Mouse (Mus musculus) midbrain, embryonic 13.5 days (tissue): ENCODE data around the gene Magi1. TPM values are rescaled to one million over a fixed set of nuclear protein-coding genes. Genes with fewer than 3 reads are reported as not detected.
A peak's percentile ranks its signal among the peaks of the same experiment; 100 is the strongest.

Experiments used
- ATAC-seq: fragments of 200-750 bp; cut with Nextera tagmentation; 2 replicates; pipeline ENCODE4 v1.8.0; 2017; ENCODE audit warnings: mild to moderate bottlenecking, moderate TSS enrichment, moderate library complexity
- H3K27ac ChIP-seq: fragments of 300-500 bp; sonication (generic); 2 replicates; pipeline ENCODE4 v1.5.1; 2015; ENCODE audit warnings: inconsistent platforms, mild to moderate bottlenecking, moderate library complexity
- H3K27me3 ChIP-seq: fragments of 300-500 bp; sonication (generic); 2 replicates; pipeline ENCODE4 v1.6.1; 2015; ENCODE audit warnings: mild to moderate bottlenecking, inconsistent platforms
- H3K36me3 ChIP-seq: fragments of 300-500 bp; sonication (generic); 2 replicates; pipeline ENCODE4 v1.6.1; 2015; ENCODE audit warnings: mild to moderate bottlenecking, inconsistent platforms
- H3K4me1 ChIP-seq: fragments of 300-500 bp; sonication (generic); replicated peaks from 2 replicates; pipeline ENCODE4 v1.6.1; 2015; ENCODE audit warnings: inconsistent platforms
- H3K4me2 ChIP-seq: fragments of 300-500 bp; sonication (generic); replicated peaks from 2 replicates; pipeline ENCODE4 v1.6.1; 2015; ENCODE audit warnings: moderate library complexity, mild to moderate bottlenecking, inconsistent platforms
- H3K4me3 ChIP-seq: fragments of 300-500 bp; sonication (generic); replicated peaks from 2 replicates; pipeline ENCODE4 v1.5.1; 2015; ENCODE audit warnings: mild to moderate bottlenecking, inconsistent platforms
- H3K9ac ChIP-seq: fragments of 300-500 bp; sonication (generic); replicated peaks from 2 replicates; pipeline ENCODE4 v1.6.1; 2015; ENCODE audit warnings: mild to moderate bottlenecking, inconsistent platforms
- H3K9me3 ChIP-seq: fragments of 300-500 bp; sonication (generic); 2 replicates; pipeline ENCODE4 v1.6.1; 2016; ENCODE audit warnings: mild to moderate bottlenecking, inconsistent platforms
- WGBS: fragments of 180-500 bp; shearing (Covaris S2); methylation state at CpG from one replicate; pipeline ENCODE4 v1.1.7; 2015; 5-methylcytosine and 5-hydroxymethylcytosine counted together
- polyA plus RNA-seq: library from polyadenylated mRNA; unstranded; fragments of >200 nt; fragmentation: Nextera tagmentation; extraction: Ambion mirVana; gene quantifications from 2 replicates; pipeline ENCODE4 v1.2.1, GENCODE M21; 2015

The Magi1 gene
- polyA plus RNA-seq, 1 experiment from 2014 or later = 39.4 TPM

DNA sequence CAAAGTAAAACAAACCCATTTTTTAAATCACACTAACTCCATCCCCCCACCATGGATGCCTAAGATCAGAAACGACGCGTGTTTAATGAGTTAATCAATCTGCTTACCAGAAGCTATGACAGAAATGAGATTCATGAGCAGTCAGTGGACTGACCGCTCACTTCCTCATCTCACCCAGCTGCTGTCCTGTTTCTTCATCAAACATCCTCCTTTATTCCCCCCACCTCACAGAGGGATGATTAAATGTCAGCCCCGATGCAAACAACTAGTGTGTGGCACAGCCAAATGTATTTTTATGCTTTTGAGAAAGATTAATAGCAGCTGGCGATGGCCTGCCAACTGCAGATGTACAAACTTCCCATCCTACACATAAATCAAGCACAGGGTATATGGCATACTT is 540.6 kb downstream of the Magi1 start:
- Histone ChIP-seq H3K27ac (no peak overlapping the region), H3K4me2 (no peak overlapping the region), H3K27me3 (no peaks in the 10 kb centered on the region), H3K36me3 (peaks cover 43% of the 10 kb centered on the region), H3K9ac (no peak overlapping the region), H3K4me3 (no peak overlapping the region), H3K4me1 (0 out of 2 replicates have a peak, but pooled peaks cover 4% of the 10 kb centered on the region), H3K9me3 (no peaks in the 10 kb centered on the region)
- WGBS = 78% methylated on average over 6 of the region's 6 CpGs
- ATAC-seq = no peak

DNA sequence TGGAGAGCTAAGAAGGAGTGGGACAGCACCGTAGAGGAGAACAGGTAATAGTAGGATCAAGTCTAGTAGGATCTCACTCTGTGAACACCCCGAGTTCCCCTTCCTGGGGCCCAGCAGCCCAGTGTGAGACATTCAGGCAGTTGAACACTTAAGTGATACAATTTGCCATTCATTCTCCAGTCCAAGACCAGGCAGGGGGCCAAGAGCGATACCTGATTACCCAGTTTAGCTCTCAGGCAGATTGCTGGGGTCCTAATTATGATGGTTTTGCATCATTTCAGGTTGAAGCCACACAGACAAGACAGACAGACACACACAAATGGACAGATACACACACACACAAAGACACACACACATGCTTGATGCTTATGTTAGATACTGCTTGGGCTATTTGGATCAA is 543.9 kb downstream of the Magi1 start:
- no peak for ATAC-seq
- no peak overlapping the region for H3K27ac ChIP-seq

DNA sequence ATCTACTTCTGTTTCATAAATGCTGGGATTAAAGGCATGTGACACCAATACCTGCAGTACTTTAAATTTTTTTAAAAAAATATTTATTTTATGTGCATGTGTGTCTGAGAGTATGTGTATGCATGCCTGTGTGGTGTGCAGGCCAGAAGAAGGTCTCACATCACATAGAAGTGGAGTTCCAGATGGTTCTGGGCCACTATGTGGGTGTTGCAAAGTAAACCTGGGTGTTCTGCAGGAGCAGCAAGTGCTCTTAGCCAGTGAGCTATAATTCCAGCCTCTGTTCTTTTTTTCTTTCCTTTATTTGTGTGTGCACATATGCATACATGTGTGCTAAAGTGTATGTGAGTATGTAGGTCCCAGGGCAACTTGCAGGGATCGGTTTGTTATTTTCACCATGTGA is 546.6 kb downstream of the Magi1 start:
- Histone ChIP-seq H3K9ac (no peak overlapping the region), H3K4me2 (no peak overlapping the region), H3K27me3 (no peaks in the 10 kb centered on the region), H3K4me3 (no peak overlapping the region), H3K27ac (no peak overlapping the region), H3K9me3 (no peaks in the 10 kb centered on the region), H3K4me1 (0 out of 2 replicates have a peak, but pooled peaks cover 8% of the 10 kb centered on the region), H3K36me3 (peaks cover 12% of the 10 kb centered on the region)
- no peak for ATAC-seq
- 87% methylated on average over 1 of the region's 1 CpGs for WGBS

More for the DNA sequence above, 543.9 kb downstream of the Magi1 start:
- H3K9ac ChIP-seq = no peak overlapping the region
- H3K27me3 ChIP-seq = no peaks in the 10 kb centered on the region
- 91% methylated on average over 3 of the region's 3 CpGs for WGBS
- peaks cover 21% of the 10 kb centered on the region for H3K36me3 ChIP-seq
- no peaks in the 10 kb centered on the region for H3K9me3 ChIP-seq
- H3K4me2 ChIP-seq = no peak overlapping the region
- no peak overlapping the region for H3K4me3 ChIP-seq
- H3K4me1 ChIP-seq = 0 out of 2 replicates have a peak, but pooled peaks cover 11% of the 10 kb centered on the region

DNA sequence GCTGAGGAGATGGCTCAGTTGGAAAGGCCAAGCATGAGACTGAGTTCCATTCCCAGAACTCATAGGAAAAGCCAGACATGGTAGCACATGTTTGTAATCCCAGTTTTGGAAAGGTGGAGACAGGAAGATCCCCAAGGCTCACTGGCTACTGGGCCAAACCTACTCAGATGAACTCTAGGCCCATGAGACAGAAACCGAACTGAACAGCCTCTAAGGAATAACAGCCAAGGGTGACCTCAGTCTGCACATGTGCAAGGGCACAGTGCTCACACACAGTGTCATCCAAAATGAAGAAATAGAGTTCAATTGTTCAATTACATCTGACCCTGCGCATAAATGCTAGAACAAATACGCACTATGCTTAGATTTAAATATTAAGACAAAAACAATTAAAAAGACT is 547.6 kb downstream of the Magi1 start:
- Histone ChIP-seq H3K27me3 (no peaks in the 10 kb centered on the region), H3K9me3 (no peaks in the 10 kb centered on the region), H3K36me3 (peaks cover 16% of the 10 kb centered on the region), H3K27ac (no peak overlapping the region), H3K4me3 (no peak overlapping the region), H3K4me1 (0 out of 2 replicates have a peak, but pooled peaks cover 8% of the 10 kb centered on the region), H3K4me2 (no peak overlapping the region), H3K9ac (no peak overlapping the region)
- WGBS = 98% methylated on average over 3 of the region's 3 CpGs
- no peak for ATAC-seq

DNA sequence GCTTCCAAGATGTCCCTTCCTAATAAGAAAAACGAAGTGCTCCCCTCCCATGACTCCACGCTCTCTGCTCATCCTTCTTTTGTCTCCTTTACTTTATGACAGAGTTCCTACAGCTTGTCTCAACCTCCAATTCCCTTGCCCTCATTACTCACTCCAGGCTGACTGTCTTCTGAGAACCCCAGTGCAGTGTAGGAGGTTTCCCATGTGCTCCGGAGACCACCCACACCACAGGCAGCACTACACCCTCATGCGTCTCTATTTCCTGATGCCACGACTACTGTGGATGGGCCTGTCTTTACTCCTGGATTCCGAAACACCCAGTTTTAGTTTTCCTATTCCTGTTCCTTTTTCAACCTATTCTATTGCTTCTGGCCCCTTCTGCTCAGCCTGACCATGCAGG is 549.9 kb downstream of the Magi1 start:
- Histone ChIP-seq H3K36me3 (peaks cover 16% of the 10 kb centered on the region), H3K27ac (no peak overlapping the region), H3K9me3 (no peaks in the 10 kb centered on the region), H3K4me1 (peaks cover 13% of the 10 kb centered on the region; the same call in 1 of the 2 replicates), H3K27me3 (no peaks in the 10 kb centered on the region), H3K9ac (no peak overlapping the region), H3K4me2 (no peak overlapping the region), H3K4me3 (no peak overlapping the region)
- ATAC-seq = no peak
- 89% methylated on average over 6 of the region's 6 CpGs for WGBS

DNA sequence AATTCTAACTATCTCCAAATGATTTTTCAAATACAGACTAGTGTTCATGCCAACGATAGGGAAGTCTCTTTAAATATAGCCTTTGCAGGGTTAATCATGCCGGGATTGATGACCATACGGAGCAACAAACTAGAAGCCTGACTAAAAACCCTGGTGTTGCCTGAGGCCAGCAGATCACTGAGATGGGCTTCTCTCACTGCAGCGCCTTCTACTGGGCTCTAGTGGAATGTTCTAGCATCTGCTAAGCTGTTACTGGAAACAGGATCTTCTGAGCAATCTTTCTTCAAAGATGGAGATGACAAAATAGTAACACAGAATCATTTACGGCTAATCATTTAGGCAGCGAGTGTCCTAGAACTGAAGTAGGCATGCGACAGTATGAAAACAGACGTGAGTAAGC is 554.0 kb downstream of the Magi1 start:
- H3K4me3 ChIP-seq = no peak overlapping the region
- no peaks in the 10 kb centered on the region for H3K9me3 ChIP-seq
- H3K27me3 ChIP-seq = no peaks in the 10 kb centered on the region
- peaks cover 24% of the 10 kb centered on the region for H3K4me1 ChIP-seq
- no peak overlapping the region for H3K27ac ChIP-seq
- H3K4me2 ChIP-seq = no peak overlapping the region
- ATAC-seq = no peak
- H3K9ac ChIP-seq = no peak overlapping the region
- WGBS = 71% methylated on average over 8 of the region's 8 CpGs
- H3K36me3 ChIP-seq = 0 out of 2 replicates have a peak, but pooled peaks cover 4% of the 10 kb centered on the region

DNA sequence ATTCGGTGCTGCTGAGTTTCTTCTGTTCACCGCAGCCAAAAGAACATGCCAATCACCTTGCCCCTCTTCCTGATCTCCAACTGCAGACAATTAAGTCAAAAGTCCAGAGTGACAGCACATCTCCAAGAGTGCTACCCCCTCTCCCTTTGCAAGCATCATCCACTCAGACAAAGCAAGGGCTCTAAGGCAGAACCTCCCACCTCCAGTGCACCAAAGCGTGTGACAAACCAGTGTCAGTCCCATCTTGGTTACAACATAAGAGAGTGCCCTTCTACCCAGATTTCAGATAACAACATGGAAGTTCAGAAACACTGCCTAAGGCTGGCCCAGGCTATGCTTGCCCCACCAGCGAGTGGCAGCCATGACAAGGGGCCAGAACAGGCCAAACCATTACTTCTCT is 554.9 kb downstream of the Magi1 start:
- Histone ChIP-seq H3K27me3 (no peaks in the 10 kb centered on the region), H3K4me2 (no peak overlapping the region), H3K9me3 (no peaks in the 10 kb centered on the region), H3K9ac (no peak overlapping the region), H3K27ac (no peak overlapping the region), H3K4me3 (no peak overlapping the region), H3K4me1 (peaks cover 24% of the 10 kb centered on the region), H3K36me3 (0 out of 2 replicates have a peak, but pooled peaks cover 4% of the 10 kb centered on the region)
- 53% methylated on average over 4 of the region's 4 CpGs for WGBS
- no peak for ATAC-seq

DNA sequence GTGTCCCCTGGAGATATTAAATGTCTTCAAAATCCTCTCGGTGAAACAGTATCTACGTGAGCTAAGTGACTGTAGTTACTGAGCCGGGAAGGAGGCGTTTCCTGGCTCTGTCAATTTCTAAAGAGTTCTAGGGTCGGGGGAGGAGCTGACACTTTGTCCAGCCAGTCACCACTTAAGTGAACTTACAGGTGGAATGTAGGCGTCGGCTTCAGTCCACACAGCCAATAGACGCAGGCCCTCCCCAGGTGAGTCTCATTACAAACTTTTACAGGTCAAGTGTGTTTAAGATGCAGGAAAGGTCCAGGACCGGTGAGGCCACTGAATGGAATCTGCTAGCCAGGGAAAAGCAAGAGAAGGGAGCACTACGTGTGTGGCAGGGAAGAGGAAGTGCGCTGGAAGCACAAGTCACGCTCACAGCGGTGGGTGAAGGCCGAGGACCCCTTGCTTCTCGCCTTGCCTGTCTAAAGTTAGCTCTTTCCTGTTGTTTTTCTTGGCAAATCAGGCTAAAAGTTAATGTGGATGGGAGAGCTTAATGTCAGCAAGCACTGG is 556.0 kb downstream of the Magi1 start:
- ATAC-seq = no peak
- H3K36me3 ChIP-seq = 0 out of 2 replicates have a peak, but pooled peaks cover 4% of the 10 kb centered on the region
- WGBS = 54% methylated on average over 15 of the region's 15 CpGs
- no peaks in the 10 kb centered on the region for H3K9me3 ChIP-seq
- no peak overlapping the region for H3K27ac ChIP-seq
- H3K4me2 ChIP-seq = no peak overlapping the region
- H3K27me3 ChIP-seq = no peaks in the 10 kb centered on the region
- no peak overlapping the region for H3K9ac ChIP-seq
- peaks cover 24% of the 10 kb centered on the region for H3K4me1 ChIP-seq
- H3K4me3 ChIP-seq = no peak overlapping the region

DNA sequence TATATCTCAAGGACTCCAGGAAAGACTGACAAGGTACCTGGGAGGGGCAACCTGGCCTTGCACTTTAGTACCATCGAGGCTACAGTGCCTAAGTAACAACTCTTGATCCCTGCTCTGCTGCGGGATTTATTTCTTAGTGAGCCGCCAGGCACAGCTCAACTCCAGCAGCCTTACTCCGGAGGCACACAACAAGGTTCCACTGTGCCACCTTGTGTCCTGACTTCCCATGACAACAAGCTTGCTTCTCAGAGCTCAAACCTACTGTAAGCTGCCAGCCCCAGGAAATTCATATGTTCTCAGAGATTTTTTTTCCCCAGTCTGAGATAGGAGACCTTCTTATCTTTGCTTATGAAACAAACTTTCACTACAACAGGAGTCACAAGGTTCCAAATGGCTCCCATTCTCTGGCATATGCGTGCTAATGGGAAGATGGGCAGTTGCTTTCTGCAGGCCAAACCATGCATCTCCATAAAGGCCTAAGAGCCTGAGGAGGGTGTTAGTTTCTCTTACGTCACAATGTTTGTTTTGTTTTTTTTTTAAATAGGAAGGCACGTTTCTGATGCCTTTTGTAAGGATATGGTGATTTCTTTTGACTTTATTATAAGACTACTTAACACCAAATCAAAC is 556.8 kb downstream of the Magi1 start:
- peak overlapping the region; percentile 25; the same call in 1 of the 2 replicates for H3K27ac ChIP-seq
- 44% methylated on average over 7 of the region's 7 CpGs for WGBS
- H3K36me3 ChIP-seq = 0 out of 2 replicates have a peak, but pooled peaks cover 4% of the 10 kb centered on the region
- no peak overlapping the region for H3K4me2 ChIP-seq
- H3K27me3 ChIP-seq = no peaks in the 10 kb centered on the region
- no peaks in the 10 kb centered on the region for H3K9me3 ChIP-seq
- peaks cover 24% of the 10 kb centered on the region for H3K4me1 ChIP-seq
- no peak overlapping the region for H3K9ac ChIP-seq
- 0 out of 2 replicates have a peak, but pooled peaks have one; percentile 50 for ATAC-seq
- H3K4me3 ChIP-seq = no peak overlapping the region

DNA sequence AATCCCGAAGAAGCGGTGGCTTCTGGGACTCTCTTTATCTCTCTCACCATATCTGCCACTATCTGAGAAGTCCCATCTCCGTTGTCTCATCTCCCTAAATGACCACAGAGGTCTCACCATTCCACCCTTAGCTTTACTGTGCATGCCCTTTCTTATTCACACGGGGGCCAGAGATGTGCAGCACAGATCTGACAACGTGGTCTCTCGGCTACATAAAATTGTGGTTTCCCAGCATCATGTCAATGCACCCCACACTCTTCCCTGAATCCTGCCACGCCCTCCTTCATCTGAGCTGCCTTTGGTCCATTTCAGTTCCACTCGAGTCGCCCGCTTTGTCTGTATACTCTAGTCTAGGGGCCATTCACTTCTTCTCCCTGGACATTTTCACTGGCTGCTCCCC is 557.6 kb downstream of the Magi1 start:
- Histone ChIP-seq H3K4me1 (peaks cover 24% of the 10 kb centered on the region), H3K27me3 (no peaks in the 10 kb centered on the region), H3K4me3 (no peak overlapping the region), H3K9ac (no peak overlapping the region), H3K4me2 (no peak overlapping the region), H3K36me3 (0 out of 2 replicates have a peak, but pooled peaks cover under 1% of the 10 kb centered on the region), H3K27ac (no peak overlapping the region), H3K9me3 (no peaks in the 10 kb centered on the region)
- no peak for ATAC-seq
- 78% methylated on average over 10 of the region's 10 CpGs for WGBS

DNA sequence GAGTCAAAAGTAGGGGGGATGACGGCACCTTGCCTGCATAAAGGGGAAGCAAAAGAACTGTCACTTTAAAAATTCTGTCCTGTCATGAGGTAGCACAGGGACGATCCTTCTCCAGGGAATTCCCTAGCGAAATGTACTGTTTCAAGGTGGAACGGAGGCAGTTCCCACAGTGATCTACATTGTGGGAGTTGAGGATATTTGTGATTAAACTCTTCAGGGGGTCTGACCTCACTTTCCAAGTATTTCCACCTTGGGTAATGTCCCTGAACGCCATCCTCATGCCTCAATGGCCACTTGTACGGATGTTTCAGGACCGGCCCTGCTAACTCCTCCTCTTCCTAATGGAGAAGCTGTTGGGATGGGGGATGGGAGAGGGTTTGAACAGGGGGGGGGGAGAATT is 559.0 kb downstream of the Magi1 start:
- H3K36me3 ChIP-seq = no peaks in the 10 kb centered on the region
- peaks cover 24% of the 10 kb centered on the region for H3K4me1 ChIP-seq
- no peaks in the 10 kb centered on the region for H3K9me3 ChIP-seq
- no peak overlapping the region for H3K9ac ChIP-seq
- no peak overlapping the region for H3K4me3 ChIP-seq
- H3K27ac ChIP-seq = no peak overlapping the region
- ATAC-seq = no peak
- no peak overlapping the region for H3K4me2 ChIP-seq
- no peaks in the 10 kb centered on the region for H3K27me3 ChIP-seq
- WGBS = 62% methylated on average over 7 of the region's 7 CpGs

DNA sequence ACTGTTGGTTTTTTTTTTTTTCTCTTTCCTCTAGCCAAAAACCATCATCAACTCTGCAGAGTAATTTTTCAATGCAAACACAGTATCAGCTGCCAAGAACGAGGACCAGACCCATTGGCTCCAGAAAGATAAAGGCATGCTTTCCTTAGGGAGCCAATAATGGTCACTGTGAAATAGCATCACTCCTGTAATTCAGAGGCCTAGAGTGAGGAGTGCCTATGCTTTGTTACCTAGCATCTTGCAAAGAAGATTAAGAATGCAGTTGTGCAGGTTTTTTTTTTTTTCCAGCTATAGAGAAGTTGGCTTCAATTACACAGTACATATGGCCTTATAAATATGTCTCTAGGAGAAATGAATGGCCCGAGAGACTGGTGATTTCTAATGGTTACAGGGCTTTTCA is 560.5 kb downstream of the Magi1 start:
- H3K9me3 ChIP-seq = no peaks in the 10 kb centered on the region
- no peak overlapping the region for H3K27ac ChIP-seq
- WGBS = 58% methylated on average over 2 of the region's 2 CpGs
- ATAC-seq = no peak
- no peak overlapping the region for H3K4me3 ChIP-seq
- H3K9ac ChIP-seq = no peak overlapping the region
- peaks cover 22% of the 10 kb centered on the region for H3K4me1 ChIP-seq
- no peaks in the 10 kb centered on the region for H3K27me3 ChIP-seq
- H3K36me3 ChIP-seq = no peaks in the 10 kb centered on the region
- H3K4me2 ChIP-seq = no peak overlapping the region
